Mouse (Mus musculus) hindbrain, embryonic 16.5 days (tissue): ENCODE results near the gene Aph1b. TPM values are rescaled to one million over a fixed set of nuclear protein-coding genes. Genes with fewer than 3 reads are reported as not detected.
A peak's percentile ranks its signal among the peaks of the same experiment; 100 is the strongest.
"Not testable (repeated sequence)": the region's sequence is repeated elsewhere in the genome, so short reads cannot be mapped to it uniquely, and the experiment has no call there.

ENCODE experiments used
- ATAC-seq: fragments of 200-750 bp; cut with Nextera tagmentation; 2 replicates; pipeline ENCODE4 v1.8.0; 2017; ENCODE audit warnings: moderate TSS enrichment, moderate library complexity
- H3K27ac ChIP-seq: fragments of 300-500 bp; sonication (generic); 2 replicates; pipeline ENCODE4 v1.5.1; 2014; ENCODE audit warnings: low read depth, mild to moderate bottlenecking, control low read depth, low read length, moderate library complexity
- H3K27me3 ChIP-seq: fragments of 300-500 bp; sonication (generic); replicated peaks from 2 replicates; pipeline ENCODE4 v1.6.1; 2014; ENCODE audit warnings: low read length; ENCODE audit not compliant: control insufficient read depth, insufficient read depth
- H3K36me3 ChIP-seq: fragments of 300-500 bp; sonication (generic); 2 replicates; pipeline ENCODE4 v1.6.1; 2014; ENCODE audit warnings: mild to moderate bottlenecking, low read length, moderate library complexity, mixed read lengths; ENCODE audit not compliant: control insufficient read depth, insufficient read depth
- H3K4me1 ChIP-seq: fragments of 300-500 bp; sonication (generic); 2 replicates; pipeline ENCODE4 v1.6.1; 2014; ENCODE audit warnings: low read depth, low read length; ENCODE audit not compliant: control insufficient read depth, insufficient read depth
- H3K4me2 ChIP-seq: fragments of 300-500 bp; sonication (generic); 2 replicates; pipeline ENCODE4 v1.6.1; 2014; ENCODE audit warnings: mild to moderate bottlenecking, low read length, control low read depth, moderate library complexity
- H3K4me3 ChIP-seq: fragments of 300-500 bp; sonication (generic); 2 replicates; pipeline ENCODE4 v1.5.1; 2014; ENCODE audit warnings: mild to moderate bottlenecking, low read length, control low read depth, moderate library complexity
- H3K9ac ChIP-seq: fragments of 300-500 bp; sonication (generic); 2 replicates; pipeline ENCODE4 v1.6.1; 2014; ENCODE audit warnings: low read depth, mild to moderate bottlenecking, control low read depth, low read length, moderate library complexity
- H3K9me3 ChIP-seq: fragments of 300-500 bp; sonication (generic); 2 replicates; pipeline ENCODE4 v1.6.1; 2014; ENCODE audit warnings: mild to moderate bottlenecking, low read length, moderate library complexity; ENCODE audit not compliant: control insufficient read depth
- WGBS: fragments of 180-500 bp; shearing (Covaris S2); extraction: QIAGEN DNeasy Blood & Tissue Kit; methylation state at CpG from one replicate; pipeline ENCODE4 v1.1.7; 2014; 5-methylcytosine and 5-hydroxymethylcytosine counted together
- polyA plus RNA-seq: library from polyadenylated mRNA; unstranded; fragments of >200 nt; fragmentation: Nextera tagmentation; extraction: Ambion mirVana; gene quantifications from 2 replicates; pipeline ENCODE4 v1.2.1, GENCODE M21; 2015

Gene Aph1b
- polyA plus RNA-seq, 1 experiment from 2014 or later: 21.4 TPM

DNA sequence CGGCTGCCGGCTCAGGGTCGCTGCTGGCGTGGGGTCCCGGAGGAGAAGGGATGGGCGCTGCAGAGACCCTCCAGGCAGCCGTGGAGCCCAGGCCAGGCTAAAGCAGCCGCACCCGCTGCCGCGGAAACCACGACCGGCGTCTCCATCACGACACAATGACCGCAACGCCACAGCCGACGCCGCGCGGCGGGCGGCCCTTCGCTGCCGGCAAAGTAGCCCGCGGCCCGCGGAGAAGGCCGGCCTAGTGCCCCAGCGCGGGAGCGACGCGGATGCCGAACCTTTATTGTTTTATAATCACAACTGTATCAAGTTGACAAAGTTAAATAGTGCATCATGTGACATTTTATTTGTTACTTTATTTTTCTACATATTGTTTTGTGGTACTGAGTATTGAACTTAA lies 10.7 kb upstream of the Aph1b start:
- not testable (repeated sequence) for H3K9me3 ChIP-seq, H3K36me3 ChIP-seq, H3K27ac ChIP-seq, ATAC-seq, H3K27me3 ChIP-seq, H3K4me1 ChIP-seq
- H3K4me2 ChIP-seq: peak overlapping the region; percentile 58
- H3K4me3 ChIP-seq: peak overlapping the region; percentile 37
- under 1% methylated on average over 26 of the region's 37 CpGs for WGBS
- peak overlapping the region; percentile 35 for H3K9ac ChIP-seq

DNA sequence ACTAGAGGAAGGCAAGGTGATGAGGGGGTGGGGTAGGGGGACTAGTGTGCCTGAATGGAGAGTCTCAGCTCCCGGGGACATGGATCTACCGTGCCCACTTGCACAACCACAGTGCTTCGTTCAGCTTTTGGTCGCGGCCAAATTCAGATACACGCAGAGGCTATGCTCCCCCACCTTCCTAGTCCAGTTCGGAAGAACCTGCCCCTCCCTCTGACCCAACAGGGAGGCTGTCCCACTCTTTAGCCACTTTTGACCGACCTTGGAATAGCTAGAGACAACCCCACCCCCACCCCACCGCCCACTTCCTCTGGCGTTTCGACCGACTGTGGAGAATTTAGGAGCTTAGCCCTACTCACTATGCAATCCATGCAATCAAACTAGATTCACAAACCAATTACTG lies 6.7 kb upstream of the Aph1b start:
- Histone ChIP-seq H3K4me3 (no peak overlapping the region), H3K4me1 (no peaks in the 10 kb centered on the region), H3K27ac (no peak overlapping the region), H3K36me3 (no peaks in the 10 kb centered on the region), H3K9me3 (no peaks in the 10 kb centered on the region), H3K27me3 (no peaks in the 10 kb centered on the region; the same call in 1 of the 2 replicates), H3K9ac (no peak overlapping the region), H3K4me2 (no peak overlapping the region)
- ATAC-seq: no peak
- WGBS: 59% methylated on average over 12 of the region's 12 CpGs

DNA sequence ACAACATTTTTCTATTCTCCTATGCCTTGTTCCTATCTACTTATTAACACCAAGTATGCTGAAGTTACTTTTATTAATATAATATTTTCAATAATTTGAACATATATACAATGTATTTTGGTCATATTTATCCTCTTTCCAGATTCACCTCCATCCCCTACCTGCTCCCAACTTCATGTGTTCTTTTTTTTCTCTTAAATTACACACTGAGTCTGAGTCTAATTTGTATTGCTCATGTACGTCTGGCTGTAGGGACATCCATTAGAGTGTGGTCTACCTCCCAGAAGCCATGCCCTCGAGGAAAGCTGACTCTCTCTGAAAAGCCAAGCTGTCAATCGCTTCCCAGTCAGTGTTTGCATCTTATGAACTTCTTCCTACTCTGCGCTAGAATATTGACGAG lies 1.4 kb upstream of the Aph1b start, which contains the start of gene Gm10647:
Gm10647 (plus strand) TSS at position 301 of the 400 bp plus-strand sequence.
- ATAC-seq: no peak

DNA sequence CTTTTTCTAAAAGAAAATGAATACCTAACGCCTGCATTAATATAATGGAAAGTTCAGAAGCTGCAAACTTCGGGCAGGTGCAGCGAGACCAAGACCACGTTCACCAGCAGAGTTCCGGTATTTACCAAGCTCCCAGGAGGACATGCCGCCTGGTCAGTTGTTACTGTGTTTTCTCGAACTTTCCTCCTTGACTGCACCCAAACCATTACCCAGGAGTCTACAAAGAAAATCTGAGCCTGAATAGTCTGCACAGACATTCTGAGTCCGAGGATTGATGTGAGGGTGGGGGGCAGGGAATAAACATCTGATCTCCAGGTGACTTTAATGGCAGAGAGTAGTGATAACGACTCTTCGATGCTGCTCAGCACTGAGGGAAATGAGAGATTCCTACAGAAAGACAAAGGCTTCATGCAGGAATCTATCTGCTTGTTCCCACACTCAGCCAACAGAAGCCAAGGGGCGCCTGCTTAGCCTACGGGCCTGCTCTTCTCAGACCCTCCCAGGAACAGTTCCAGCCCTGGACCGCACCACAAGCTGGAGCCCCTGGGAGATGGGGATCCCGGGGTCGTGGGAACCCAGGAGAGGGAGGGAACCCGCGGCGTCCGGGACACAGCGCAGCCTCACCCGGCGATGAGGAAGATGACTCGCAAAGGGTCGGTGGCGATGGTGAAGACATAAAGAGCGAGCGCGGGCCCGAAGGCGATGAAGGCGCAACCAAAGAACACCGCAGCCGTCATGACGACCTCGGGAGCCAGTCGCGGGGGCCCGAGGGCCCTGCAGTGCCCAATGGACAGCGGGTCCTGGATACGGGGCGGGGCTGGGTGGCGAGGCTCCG lies 444 bp downstream of the Aph1b start:
- Histone ChIP-seq H3K4me3 (peak overlapping the region; percentile 71), H3K27me3 (no peaks in the 10 kb centered on the region), H3K9ac (peak overlapping the region; percentile 93), H3K4me1 (peaks cover 7% of the 10 kb centered on the region), H3K4me2 (peak overlapping the region; percentile 82), H3K9me3 (no peaks in the 10 kb centered on the region), H3K27ac (peak overlapping the region; percentile 87), H3K36me3 (0 out of 2 replicates have a peak, but pooled peaks cover 3% of the 10 kb centered on the region)
- ATAC-seq: peak; percentile 65
- under 1% methylated on average over 43 of the region's 43 CpGs for WGBS

More for the DNA sequence above, 1.4 kb upstream of the Aph1b start, which contains the start of gene Gm10647:
- H3K27ac ChIP-seq: peak within 1 kb of the TSS; percentile 87
- 78% methylated on average over 5 of the region's 5 CpGs for WGBS
- no peaks in the 10 kb centered on the region for H3K36me3 ChIP-seq
- peaks cover 7% of the 10 kb centered on the region for H3K4me1 ChIP-seq
- H3K4me2 ChIP-seq: peak within 1 kb of the TSS; percentile 82
- H3K27me3 ChIP-seq: no peaks in the 10 kb centered on the region
- H3K9ac ChIP-seq: peak within 1 kb of the TSS; percentile 93
- H3K4me3 ChIP-seq: peak within 1 kb of the TSS; percentile 71
- H3K9me3 ChIP-seq: no peaks in the 10 kb centered on the region

DNA sequence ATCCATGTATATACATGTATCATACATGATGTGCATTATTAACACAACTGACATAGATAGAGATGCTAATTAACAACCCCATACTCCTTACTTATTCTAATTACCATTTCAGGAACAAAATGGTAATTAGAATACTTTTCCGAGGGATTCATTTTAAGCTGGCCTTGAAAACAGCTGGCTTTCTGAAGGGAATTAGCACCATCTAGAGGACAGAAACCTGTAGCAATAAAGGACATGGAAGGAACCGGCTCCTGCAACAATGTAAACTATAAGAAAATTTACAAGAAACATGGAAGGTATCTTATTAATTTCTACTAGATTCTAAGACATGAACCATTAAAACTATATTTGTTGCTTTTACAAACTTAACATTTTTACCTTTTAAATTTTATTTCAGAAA lies 7.5 kb downstream of the Aph1b start:
- Histone ChIP-seq H3K9ac (no peak overlapping the region), H3K9me3 (no peaks in the 10 kb centered on the region), H3K4me1 (no peaks in the 10 kb centered on the region), H3K36me3 (0 out of 2 replicates have a peak, but pooled peaks cover 5% of the 10 kb centered on the region), H3K27me3 (no peaks in the 10 kb centered on the region), H3K4me3 (no peak overlapping the region), H3K4me2 (no peak overlapping the region), H3K27ac (no peak overlapping the region)
- WGBS: 7% methylated on average over 2 of the region's 2 CpGs
- ATAC-seq: no peak

DNA sequence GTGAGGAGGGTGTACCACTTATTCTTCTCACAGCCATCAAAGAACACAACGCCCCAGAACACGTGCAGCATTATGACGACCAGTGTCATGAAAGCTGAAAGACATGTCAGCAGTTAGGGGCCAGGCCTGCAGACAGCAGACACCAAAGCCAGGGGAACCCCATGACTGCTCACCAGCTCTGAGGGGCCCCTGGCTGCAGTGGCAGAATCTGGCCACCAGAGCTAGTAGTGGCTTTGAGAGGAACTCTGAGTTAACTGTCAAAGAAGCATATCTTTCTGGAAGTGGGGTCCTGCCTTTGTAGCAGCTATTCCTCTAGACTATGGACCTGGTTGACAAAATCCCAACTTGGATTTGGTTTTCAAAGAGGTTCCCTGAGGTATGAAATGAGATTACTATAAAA lies 10.7 kb downstream of the Aph1b start:
- H3K9me3 ChIP-seq, H3K36me3 ChIP-seq, H3K4me2 ChIP-seq, ATAC-seq, H3K4me1 ChIP-seq, H3K4me3 ChIP-seq, H3K9ac ChIP-seq, H3K27me3 ChIP-seq, H3K27ac ChIP-seq: not testable (repeated sequence)
- WGBS: no CpG with 5 or more reads among the region's 3 CpGs

DNA sequence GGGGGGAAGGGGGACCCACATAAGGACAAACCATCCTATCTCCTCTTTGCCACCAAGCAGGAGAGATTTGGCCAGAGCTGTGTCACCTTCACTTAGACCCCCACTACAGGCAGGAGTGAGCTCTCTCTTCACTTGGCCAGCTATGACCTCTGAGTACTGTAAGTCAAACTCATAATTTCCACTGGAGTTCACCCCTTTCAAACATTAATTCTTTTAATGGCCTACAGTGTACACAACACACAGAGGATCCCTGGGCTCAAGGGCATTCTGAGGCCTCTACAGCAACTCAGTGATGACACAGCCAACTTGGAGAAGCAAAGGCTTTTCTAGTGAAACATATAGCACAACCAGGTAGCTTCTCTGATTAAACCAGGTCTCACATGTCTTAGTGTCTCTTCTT lies 24.6 kb downstream of the Aph1b start:
- H3K4me1 ChIP-seq: no peaks in the 10 kb centered on the region
- no peak overlapping the region for H3K4me3 ChIP-seq
- H3K27me3 ChIP-seq: no peaks in the 10 kb centered on the region
- H3K4me2 ChIP-seq: no peak overlapping the region
- no peak for ATAC-seq
- no peak overlapping the region for H3K27ac ChIP-seq
- H3K9me3 ChIP-seq: no peaks in the 10 kb centered on the region
- no peaks in the 10 kb centered on the region for H3K36me3 ChIP-seq
- H3K9ac ChIP-seq: no peak overlapping the region

DNA sequence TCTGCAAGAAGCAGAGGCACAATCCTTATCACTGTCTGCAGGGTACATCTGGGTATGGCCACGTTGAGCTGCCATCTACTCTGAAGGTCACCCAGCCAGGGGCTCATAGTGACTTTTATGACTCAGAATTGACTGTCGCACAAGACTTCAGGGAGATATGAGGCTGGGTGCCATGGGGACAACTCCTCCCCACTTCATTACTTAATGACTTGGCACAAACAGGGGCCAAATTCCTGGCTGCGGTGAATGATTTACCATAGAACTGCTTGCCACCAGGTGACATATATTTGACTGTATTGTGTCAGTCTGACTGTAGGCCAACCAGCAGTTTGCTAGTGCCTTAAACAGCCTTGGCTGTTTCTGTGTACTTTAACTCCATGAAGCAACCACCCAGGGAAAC lies 26.0 kb downstream of the Aph1b start:
- Histone ChIP-seq H3K4me1 (no peaks in the 10 kb centered on the region), H3K9me3 (no peaks in the 10 kb centered on the region), H3K27ac (no peak overlapping the region), H3K4me2 (no peak overlapping the region), H3K27me3 (no peaks in the 10 kb centered on the region), H3K4me3 (no peak overlapping the region), H3K9ac (no peak overlapping the region), H3K36me3 (no peaks in the 10 kb centered on the region)
- 77% methylated on average over 3 of the region's 3 CpGs for WGBS
- ATAC-seq: no peak

DNA sequence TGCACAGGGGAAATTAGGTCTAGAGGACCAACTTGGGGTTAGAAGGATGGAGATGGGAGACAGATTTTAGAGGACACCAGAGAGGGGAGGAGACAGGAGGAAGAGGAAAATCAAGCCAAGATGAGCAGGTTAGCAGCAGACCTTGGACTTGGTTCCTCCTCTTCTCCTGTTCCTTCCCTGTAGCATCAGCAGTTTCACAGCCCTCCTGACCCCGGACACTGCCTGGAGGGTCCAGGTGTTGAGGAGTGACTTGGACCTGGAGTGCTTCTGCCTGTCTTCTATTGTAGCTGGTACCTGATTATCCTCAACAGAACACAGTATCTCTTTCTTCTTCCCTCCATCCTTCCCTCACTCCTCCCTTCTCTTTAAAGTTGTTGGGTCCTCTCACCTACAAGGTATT lies 26.6 kb downstream of the Aph1b start:
- no peak overlapping the region for H3K9ac ChIP-seq
- no peak for ATAC-seq
- H3K9me3 ChIP-seq: no peaks in the 10 kb centered on the region
- 94% methylated on average over 1 of the region's 1 CpGs for WGBS
- no peaks in the 10 kb centered on the region for H3K27me3 ChIP-seq
- H3K4me3 ChIP-seq: no peak overlapping the region
- no peaks in the 10 kb centered on the region for H3K36me3 ChIP-seq
- H3K4me2 ChIP-seq: no peak overlapping the region
- H3K27ac ChIP-seq: no peak overlapping the region
- no peaks in the 10 kb centered on the region for H3K4me1 ChIP-seq
